Mouse (Mus musculus): ENCODE measurements around the gene Ros1.

Ros1 gene

DNA sequence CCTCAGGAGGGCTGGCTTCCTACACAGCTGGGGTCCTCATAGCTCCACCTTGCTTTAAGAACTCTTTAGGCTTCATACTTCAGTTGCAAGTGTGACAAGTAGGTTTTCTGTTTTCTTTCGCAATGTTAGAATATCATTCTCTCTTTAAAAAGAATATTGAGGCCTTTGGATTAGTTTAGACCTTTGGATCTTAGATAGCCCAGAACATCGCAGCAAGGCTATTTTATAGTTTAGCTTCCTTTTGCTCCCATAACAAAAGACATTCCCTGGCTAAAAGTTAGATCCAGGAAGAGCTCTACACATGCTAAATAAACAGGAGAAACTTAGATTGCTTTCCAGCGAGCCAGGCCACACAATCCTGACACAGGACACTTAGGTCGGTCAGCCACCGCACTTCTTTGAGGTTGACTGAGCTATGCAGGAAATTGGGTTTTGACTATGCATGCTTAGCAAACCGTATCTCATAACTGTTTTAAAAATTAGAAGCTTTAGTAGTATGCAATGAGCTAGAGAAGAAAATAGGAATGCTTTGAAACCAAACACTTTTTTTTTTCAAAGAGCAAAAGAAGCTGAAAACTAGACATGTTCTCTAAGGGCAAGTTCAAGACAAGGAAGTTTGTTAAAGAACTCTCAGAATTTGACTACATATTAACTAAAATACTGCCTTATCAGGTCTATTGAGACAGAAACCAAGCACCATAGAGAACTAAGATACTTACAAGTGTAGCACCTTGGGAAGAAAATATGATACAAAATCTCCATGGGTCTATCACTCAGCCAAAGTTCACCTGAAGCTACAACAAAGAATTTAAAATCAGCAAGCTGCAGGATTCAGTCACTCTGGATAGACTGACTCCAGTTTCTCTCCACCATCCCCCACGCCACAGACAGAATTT lies at the start of gene Ros1:
Gene Ros1 (minus strand): TSS at position 288 of the 896 bp plus-strand sequence.
- DNase-seq (ENCODE audit: low read depth, low spot score) = no peak

GRCm38 (mm10) chr10:52242680-52243323 lies 47.8 kb upstream of the Ros1 start:
- DNase-seq (ENCODE audit: low read depth, low spot score) = peak; percentile 17

DNA sequence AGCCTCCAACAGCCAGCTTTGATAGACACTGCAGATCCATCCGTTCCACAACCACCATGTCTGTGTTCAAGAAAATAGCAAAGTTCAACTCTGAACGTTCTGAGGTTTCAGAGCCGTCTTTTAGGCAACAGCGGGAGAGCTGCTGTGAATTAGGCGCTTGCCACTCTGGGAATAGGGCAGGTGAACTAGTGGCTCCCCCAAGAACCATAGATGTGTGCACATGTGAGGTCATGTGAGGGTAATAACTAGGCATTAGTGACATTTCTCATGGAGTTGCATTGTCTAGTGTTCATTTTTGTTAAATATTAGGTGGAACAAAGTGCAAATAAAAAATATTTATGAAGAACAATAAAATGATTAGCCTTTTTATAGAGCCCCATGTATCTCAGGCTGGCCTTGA lies 47.0 kb upstream of the Ros1 start:
- no peak for DNase-seq (ENCODE audit: low read depth, low spot score)

DNA sequence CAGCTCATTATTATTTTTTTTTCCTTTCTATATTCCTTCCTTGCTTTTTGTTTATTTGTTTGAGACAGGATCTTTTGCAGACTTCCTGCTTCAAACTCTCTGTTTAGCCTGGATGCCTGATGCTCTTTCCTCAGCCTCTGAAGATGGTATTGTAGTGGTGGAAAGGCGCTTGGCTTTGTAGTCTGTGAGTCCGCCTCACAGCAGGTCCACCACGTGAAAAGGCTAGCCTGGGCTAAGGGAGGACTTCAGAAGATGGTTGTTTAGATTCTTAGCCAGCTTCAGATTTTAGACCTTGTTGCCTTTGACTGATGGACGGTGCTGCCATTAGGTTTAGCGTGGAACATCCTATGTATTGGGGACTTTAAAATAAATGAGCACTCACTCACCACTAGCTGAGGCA lies 40.4 kb upstream of the Ros1 start:
- DNase-seq (ENCODE audit: low read depth, low spot score) = no peak

DNA sequence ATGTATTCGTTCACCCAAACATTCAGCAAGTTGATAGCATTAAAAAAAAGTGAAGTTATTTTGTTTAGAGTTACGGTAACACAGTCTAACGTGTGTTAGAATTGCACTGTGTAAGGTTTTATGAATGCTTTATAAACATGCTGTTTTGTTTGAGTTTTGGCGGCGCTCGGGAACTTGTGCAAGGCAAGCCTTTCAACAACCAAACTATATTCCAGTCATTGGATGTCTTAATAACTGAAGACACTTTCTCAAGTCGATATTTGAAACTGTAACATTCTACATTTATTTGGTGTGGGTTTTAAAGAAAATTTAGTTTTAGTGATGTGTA lies 39.6 kb upstream of the Ros1 start:
- DNase-seq (ENCODE audit: low read depth, low spot score) = no peak

DNA sequence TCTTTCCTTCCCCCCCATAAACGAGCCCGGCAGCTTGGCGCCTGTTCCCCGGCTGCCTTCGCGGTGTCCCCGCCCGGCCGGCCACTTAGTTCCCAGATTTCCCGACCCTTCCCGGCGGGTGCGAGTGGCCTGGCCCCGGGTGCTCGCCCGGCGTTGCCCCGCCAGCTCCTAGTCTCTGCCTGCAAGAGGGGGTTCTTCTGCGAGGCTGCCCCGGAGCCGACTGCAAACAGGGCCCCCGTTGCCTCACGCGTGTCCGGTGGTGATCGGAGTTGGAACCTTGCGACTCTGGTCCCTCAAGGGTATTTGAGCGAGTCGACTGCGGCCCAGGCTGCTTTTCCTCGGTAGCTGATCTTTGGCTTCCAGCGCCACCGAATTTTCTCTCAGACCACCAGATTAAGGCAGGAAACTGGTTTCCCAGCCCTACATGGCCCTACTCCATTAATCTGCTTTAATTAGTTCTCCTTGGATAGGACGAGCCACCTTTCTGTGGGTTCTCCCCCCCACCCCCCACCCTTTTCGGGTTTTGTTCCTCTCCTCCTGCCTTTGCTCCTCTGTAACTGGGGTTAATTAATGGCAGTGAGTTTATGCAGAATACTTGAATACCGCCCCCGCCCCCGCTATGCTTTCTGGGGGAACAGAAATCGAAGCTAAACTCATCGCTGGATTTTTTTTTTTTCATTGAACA lies 39.1 kb upstream of the Ros1 start:
- peak; percentile 44 for DNase-seq (ENCODE audit: low read depth, low spot score)

- peak; percentile 61 for DNase-seq (ENCODE audit: low read depth, low spot score)
Observed at GRCm38 (mm10) chr10:52233301-52233968, 38.4 kb upstream of the Ros1 start, which contains the start of gene Dcbld1. Dcbld1 (plus strand) TSS chr10:52233619.

- DNase-seq (ENCODE audit: low read depth, low spot score) = peak; percentile 49
Observed at GRCm38 (mm10) chr10:52232196-52233176, 37.4 kb upstream of the Ros1 start.

GRCm38 (mm10) chr10:52219600-52219999 lies 24.6 kb upstream of the Ros1 start:
- DNase-seq (ENCODE audit: low read depth, low spot score) = no peak

DNA sequence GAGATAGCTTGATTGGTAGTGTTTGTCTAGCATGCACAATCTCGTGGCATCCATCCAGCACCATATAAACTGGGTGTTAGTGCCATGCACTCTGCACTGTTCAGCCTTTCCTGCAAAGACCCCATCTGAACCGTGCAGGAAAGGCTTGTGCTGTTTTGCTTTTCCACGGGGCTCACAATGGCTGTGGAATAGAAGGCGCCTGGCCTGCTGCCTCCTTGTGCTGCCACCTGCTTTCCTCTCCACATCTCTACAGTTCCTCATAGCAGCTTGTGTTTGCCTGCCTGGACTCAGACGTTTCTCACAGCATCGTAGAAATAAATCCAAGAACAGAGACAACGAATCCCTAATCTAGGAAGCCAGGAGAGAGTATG lies 22.5 kb upstream of the Ros1 start:
- DNase-seq (ENCODE audit: low read depth, low spot score) = no peak

- DNase-seq (ENCODE audit: low read depth, low spot score) = peak; percentile 47
Observed at GRCm38 (mm10) chr10:52216797-52217563, 21.9 kb upstream of the Ros1 start.

GRCm38 (mm10) chr10:52215267-52215818 lies 20.3 kb upstream of the Ros1 start:
- DNase-seq (ENCODE audit: low read depth, low spot score) = no peak

- DNase-seq (ENCODE audit: low read depth, low spot score) = no peak
Observed at GRCm38 (mm10) chr10:52204006-52204405, 9.0 kb upstream of the Ros1 start.

DNA sequence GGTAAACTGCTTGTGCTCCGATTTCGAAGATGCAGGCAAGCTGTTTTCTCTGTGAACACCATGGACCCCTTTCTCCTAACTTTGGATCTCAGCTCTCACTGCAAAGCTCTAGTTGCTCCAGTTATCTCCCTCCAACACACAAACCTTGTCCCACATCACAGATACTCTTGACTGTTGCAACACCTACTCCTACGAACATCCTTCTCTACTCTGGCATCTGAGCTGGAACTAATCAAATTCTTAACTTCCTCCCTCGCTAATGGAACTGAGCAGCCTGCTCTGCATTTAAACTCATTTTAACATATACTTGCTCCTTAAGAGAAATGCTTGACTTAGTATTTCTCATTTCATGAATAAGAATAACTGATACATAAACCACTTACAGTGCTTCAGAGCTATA lies 9.1 kb downstream of the Ros1 start:
- no peak for DNase-seq (ENCODE audit: low read depth, low spot score)

- DNase-seq (ENCODE audit: low read depth, low spot score) = no peak
Observed at GRCm38 (mm10) chr10:52182878-52183277, 12.2 kb downstream of the Ros1 start.

DNA sequence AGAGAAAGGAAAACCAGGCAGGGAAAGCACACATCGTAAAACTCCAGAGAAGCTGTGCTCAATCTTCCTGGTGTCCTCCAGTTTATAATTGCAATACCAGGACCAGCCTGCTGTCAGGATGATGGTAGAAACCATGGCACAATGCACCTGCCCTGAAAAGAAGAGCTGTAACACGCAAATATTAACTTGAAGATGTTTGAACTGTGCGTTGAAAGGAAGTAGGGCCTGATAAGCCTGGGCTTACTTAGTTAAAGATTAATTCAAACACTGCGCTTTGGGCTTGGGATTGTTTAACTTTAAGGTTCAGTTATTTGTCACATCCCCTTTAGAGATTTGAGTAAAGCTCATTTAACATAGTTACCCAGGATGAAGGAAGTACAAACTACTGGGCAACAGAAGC lies 20.7 kb downstream of the Ros1 start:
- no peak for DNase-seq (ENCODE audit: low read depth, low spot score)

- DNase-seq (ENCODE audit: low read depth, low spot score) = no peak
Observed at GRCm38 (mm10) chr10:52170489-52170888, 24.6 kb downstream of the Ros1 start.

GRCm38 (mm10) chr10:52169841-52170240 lies 25.2 kb downstream of the Ros1 start:
- DNase-seq (ENCODE audit: low read depth, low spot score) = no peak

- peak; percentile 52 for DNase-seq (ENCODE audit: low read depth, low spot score)
Observed at GRCm38 (mm10) chr10:52165376-52165775, 29.7 kb downstream of the Ros1 start.

DNA sequence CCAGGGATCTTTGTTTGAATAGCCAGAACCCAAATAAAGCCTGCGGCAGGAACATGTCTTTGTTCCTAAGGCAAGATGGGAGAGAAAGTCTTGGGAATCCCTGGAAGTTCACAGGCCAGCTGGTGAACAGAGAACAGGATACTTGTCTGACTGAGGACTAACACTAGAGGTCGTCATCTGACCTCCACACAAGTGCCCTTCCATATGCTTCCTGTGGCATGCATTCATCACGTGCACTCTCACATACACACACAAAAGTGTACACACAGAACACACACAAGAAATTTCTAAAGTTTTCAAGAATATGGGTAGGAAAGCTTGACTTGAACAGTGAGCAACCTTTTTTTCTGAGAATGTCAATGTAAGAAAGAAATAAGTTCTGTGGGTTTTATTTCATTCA lies 34.4 kb downstream of the Ros1 start:
- DNase-seq (ENCODE audit: low read depth, low spot score) = peak; percentile 7
